Mouse (Mus musculus): ENCODE measurements around the gene Asprv1. TPM values are rescaled to one million over a fixed set of nuclear protein-coding genes. Genes with fewer than 3 reads are reported as not detected.

Gene Asprv1
- polyA plus RNA-seq (2016; fragmentation: Nextera tagmentation; extraction: Ambion mirVana): 0.87 and 1.6 TPM in 2 replicates

DNA sequence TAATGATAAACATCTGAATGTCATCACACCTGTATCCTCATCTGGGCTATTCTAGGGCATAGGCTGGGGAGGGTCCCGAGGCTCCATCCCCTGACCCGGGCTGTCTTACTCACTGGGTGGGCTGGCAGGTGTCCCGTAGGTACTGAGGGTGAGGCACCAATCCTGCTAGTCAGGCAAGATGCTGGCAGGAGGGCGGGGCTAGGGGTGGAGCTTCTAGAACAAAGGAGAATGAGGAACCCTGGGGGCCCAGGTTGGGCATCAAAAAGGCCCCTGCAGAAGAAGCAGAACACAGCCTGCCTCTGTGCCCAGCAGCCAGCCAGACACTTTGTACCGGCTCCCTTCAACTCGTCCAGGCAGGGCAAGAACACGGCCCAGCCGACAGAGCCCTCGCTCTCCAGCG is at the start of gene Asprv1:
Asprv1 (plus strand) TSS at position 219 of the 400 bp plus-strand sequence.
- no peak within 1 kb of the TSS for H3K4me3 ChIP-seq
- no peaks in the 10 kb centered on the region for H3K36me3 ChIP-seq
- H3K4me1 ChIP-seq: peaks cover 31% of the 10 kb centered on the region
- no peaks in the 10 kb centered on the region for H3K9me3 ChIP-seq (replicated peaks)
- DNase-seq (ENCODE audit: low spot score): no peak
- 60% methylated on average over 10 of the region's 10 CpGs for WGBS
- no peaks in the 10 kb centered on the region for H3K27me3 ChIP-seq (ENCODE audit: low read depth, poor library complexity, severe bottlenecking)
- H3K27ac ChIP-seq: no peak within 1 kb of the TSS

DNA sequence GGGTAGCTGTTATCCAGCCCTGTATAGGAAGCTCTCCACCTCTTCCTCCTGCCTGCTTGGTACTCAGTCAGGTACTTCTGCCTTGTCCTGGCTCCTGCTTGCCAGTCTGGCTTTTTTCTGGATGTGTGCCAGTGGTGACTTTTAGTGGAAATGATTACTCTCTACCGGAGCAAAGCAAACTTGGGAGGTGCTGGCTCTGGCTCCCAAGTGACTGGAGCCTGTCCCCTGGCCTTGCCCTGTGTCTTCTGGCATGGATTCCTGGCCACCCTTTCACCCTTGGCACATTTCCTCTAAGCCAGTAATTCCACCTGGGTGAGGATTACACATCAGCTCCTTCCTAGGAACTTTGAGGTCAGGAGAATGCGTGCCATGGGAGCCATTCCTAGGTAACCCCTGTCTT is 49.6 kb upstream of the Asprv1 start:
- peaks cover 25% of the 10 kb centered on the region for H3K4me1 ChIP-seq
- no peak overlapping the region for H3K4me3 ChIP-seq
- no peaks in the 10 kb centered on the region for H3K27me3 ChIP-seq (ENCODE audit: low read depth, poor library complexity, severe bottlenecking)
- no peaks in the 10 kb centered on the region for H3K36me3 ChIP-seq
- no peak for DNase-seq (ENCODE audit: low spot score)
- no peak overlapping the region for H3K27ac ChIP-seq
- 87% methylated on average over 2 of the region's 2 CpGs for WGBS
- no peaks in the 10 kb centered on the region for H3K9me3 ChIP-seq (replicated peaks)

GRCm38 (mm10) chr6:86579066-86579784 is 48.7 kb upstream of the Asprv1 start:
- Histone ChIP-seq H3K9me3 (replicated peaks) (no peaks in the 10 kb centered on the region), H3K4me3 (no peak overlapping the region), H3K4me1 (peaks cover 33% of the 10 kb centered on the region), H3K36me3 (no peaks in the 10 kb centered on the region), H3K27ac (peak overlapping the region; percentile 19; the same call in 1 of the 2 replicates), H3K27me3 (ENCODE audit: low read depth, poor library complexity, severe bottlenecking) (no peaks in the 10 kb centered on the region)
- WGBS: 65% methylated on average over 2 of the region's 2 CpGs
- no peak for DNase-seq (ENCODE audit: low spot score)

DNA sequence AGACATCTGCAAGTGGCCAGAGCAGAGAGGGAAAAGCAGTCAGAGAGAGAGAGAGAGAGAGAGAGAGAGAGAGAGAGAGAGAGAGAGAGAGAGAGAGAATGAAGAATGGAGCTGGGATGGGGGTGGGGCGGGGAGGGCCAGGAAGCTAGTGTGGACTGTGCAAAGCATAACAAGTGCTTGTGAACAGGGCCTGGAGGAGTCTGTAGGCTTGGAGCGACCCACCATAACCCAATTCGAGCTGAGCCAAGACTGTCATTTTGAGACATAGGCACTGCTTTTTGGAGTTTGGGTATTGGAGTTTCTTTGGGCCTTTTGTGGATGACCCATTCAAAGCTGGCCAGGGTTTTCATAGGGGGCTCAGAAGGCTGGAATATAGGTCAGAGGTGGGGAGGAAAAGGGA is 48.0 kb upstream of the Asprv1 start:
- H3K4me3 ChIP-seq: no peak overlapping the region
- 79% methylated on average over 3 of the region's 3 CpGs for WGBS
- H3K36me3 ChIP-seq: no peaks in the 10 kb centered on the region
- no peak for DNase-seq (ENCODE audit: low spot score)
- H3K27ac ChIP-seq: peak overlapping the region; percentile 19; the same call in 1 of the 2 replicates
- H3K27me3 ChIP-seq (ENCODE audit: low read depth, poor library complexity, severe bottlenecking): no peaks in the 10 kb centered on the region
- H3K9me3 ChIP-seq (replicated peaks): no peaks in the 10 kb centered on the region
- peaks cover 40% of the 10 kb centered on the region for H3K4me1 ChIP-seq

- WGBS: 96% methylated on average over 3 of the region's 3 CpGs
- H3K4me3 ChIP-seq: no peak overlapping the region
- DNase-seq (ENCODE audit: low spot score): no peak
- no peaks in the 10 kb centered on the region for H3K36me3 ChIP-seq
- H3K27ac ChIP-seq: peak overlapping the region; percentile 22; the same call in 1 of the 2 replicates
- no peaks in the 10 kb centered on the region for H3K9me3 ChIP-seq (replicated peaks)
- peaks cover 49% of the 10 kb centered on the region for H3K4me1 ChIP-seq
- H3K27me3 ChIP-seq (ENCODE audit: low read depth, poor library complexity, severe bottlenecking): no peaks in the 10 kb centered on the region
Observed at GRCm38 (mm10) chr6:86583141-86583540, 44.8 kb upstream of the Asprv1 start.

DNA sequence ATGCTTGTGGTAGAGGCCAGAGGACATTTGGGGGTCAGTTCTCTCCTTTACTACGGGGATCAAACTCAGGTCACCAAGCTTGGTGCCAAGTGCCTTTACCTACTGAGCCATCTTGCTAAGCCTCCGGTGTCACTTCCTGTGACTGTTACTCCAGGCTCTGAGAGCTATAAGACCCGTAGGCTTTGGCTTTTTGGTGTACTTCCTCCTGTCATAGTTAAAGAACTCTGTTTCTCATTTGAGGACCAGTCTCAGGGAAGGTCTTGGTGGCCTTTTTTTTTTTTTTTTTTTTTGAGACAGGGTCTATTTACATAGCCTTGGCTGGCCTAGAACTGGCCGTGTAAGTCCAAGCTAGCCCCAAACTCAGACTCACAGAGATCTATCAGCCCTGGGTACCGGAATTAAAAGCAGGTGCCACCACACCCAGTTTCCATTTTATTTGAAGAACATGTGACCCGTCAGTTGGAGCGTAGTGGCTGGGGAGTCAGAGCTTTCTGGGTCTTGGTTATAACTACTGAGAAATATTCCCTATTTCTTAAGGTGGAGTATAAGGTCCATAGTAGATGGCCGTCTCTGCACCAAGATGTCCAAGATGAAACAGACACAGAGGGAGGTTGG is 44.3 kb upstream of the Asprv1 start:
- H3K36me3 ChIP-seq: no peaks in the 10 kb centered on the region
- no peak for DNase-seq (ENCODE audit: low spot score)
- no peaks in the 10 kb centered on the region for H3K9me3 ChIP-seq (replicated peaks)
- H3K4me3 ChIP-seq: no peak overlapping the region
- peak overlapping the region; percentile 90 for H3K27ac ChIP-seq
- WGBS: 85% methylated on average over 8 of the region's 8 CpGs
- peaks cover 49% of the 10 kb centered on the region for H3K4me1 ChIP-seq
- no peaks in the 10 kb centered on the region for H3K27me3 ChIP-seq (ENCODE audit: low read depth, poor library complexity, severe bottlenecking)

GRCm38 (mm10) chr6:86584296-86585015 is 43.5 kb upstream of the Asprv1 start:
- H3K9me3 ChIP-seq (replicated peaks): no peaks in the 10 kb centered on the region
- WGBS: 33% methylated on average over 14 of the region's 14 CpGs

GRCm38 (mm10) chr6:86585070-86585600 is 42.8 kb upstream of the Asprv1 start:
- Histone ChIP-seq H3K4me1 (peaks cover 37% of the 10 kb centered on the region), H3K4me3 (peak overlapping the region; percentile 33), H3K27me3 (ENCODE audit: low read depth, poor library complexity, severe bottlenecking) (no peaks in the 10 kb centered on the region), H3K9me3 (replicated peaks) (no peaks in the 10 kb centered on the region), H3K36me3 (no peaks in the 10 kb centered on the region), H3K27ac (peak overlapping the region; percentile 90)
- 25% methylated on average over 16 of the region's 16 CpGs for WGBS
- DNase-seq (ENCODE audit: low spot score): peak; percentile 67

More at GRCm38 (mm10) chr6:86584296-86585015, 43.5 kb upstream of the Asprv1 start:
- peak; percentile 45 for DNase-seq (ENCODE audit: low spot score)
- H3K27me3 ChIP-seq (ENCODE audit: low read depth, poor library complexity, severe bottlenecking): no peaks in the 10 kb centered on the region
- H3K4me1 ChIP-seq: peaks cover 44% of the 10 kb centered on the region
- H3K36me3 ChIP-seq: no peaks in the 10 kb centered on the region
- peak overlapping the region; percentile 90 for H3K27ac ChIP-seq
- H3K4me3 ChIP-seq: peak overlapping the region; percentile 33

DNA sequence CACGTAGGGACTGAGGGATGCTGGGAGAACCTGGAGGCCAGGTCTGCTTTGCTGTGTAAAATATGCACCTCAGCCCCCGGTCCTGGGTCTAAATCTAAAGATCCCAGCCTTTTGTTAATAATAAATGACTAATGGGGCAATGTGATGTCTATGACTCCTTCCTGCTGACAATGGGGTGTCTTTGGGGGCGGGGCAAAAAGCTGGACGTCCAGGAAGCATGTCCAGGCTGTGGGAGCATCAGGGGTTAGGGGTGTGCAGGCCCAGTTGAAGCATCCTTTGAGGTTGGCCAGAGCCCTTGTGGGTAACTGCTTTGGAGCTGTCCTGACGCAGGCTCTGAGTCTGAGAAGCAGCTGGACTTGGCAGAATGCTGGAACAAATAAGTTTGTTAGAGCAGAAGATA is 41.9 kb upstream of the Asprv1 start:
- WGBS: 68% methylated on average over 5 of the region's 5 CpGs
- no peak for DNase-seq (ENCODE audit: low spot score)
- no peak overlapping the region for H3K4me3 ChIP-seq
- peak overlapping the region; percentile 90; the same call in 1 of the 2 replicates for H3K27ac ChIP-seq
- H3K9me3 ChIP-seq (replicated peaks): no peaks in the 10 kb centered on the region
- H3K27me3 ChIP-seq (ENCODE audit: low read depth, poor library complexity, severe bottlenecking): no peaks in the 10 kb centered on the region
- no peaks in the 10 kb centered on the region for H3K36me3 ChIP-seq
- peaks cover 30% of the 10 kb centered on the region for H3K4me1 ChIP-seq

- 56% methylated on average over 6 of the region's 7 CpGs for WGBS
- Histone ChIP-seq H3K36me3 (no peaks in the 10 kb centered on the region), H3K4me3 (no peak overlapping the region), H3K27me3 (ENCODE audit: low read depth, poor library complexity, severe bottlenecking) (no peaks in the 10 kb centered on the region), H3K4me1 (peaks cover 24% of the 10 kb centered on the region), H3K27ac (no peak overlapping the region), H3K9me3 (replicated peaks) (no peaks in the 10 kb centered on the region)
- DNase-seq (ENCODE audit: low spot score): no peak
Observed at GRCm38 (mm10) chr6:86588429-86588828, 39.5 kb upstream of the Asprv1 start.

DNA sequence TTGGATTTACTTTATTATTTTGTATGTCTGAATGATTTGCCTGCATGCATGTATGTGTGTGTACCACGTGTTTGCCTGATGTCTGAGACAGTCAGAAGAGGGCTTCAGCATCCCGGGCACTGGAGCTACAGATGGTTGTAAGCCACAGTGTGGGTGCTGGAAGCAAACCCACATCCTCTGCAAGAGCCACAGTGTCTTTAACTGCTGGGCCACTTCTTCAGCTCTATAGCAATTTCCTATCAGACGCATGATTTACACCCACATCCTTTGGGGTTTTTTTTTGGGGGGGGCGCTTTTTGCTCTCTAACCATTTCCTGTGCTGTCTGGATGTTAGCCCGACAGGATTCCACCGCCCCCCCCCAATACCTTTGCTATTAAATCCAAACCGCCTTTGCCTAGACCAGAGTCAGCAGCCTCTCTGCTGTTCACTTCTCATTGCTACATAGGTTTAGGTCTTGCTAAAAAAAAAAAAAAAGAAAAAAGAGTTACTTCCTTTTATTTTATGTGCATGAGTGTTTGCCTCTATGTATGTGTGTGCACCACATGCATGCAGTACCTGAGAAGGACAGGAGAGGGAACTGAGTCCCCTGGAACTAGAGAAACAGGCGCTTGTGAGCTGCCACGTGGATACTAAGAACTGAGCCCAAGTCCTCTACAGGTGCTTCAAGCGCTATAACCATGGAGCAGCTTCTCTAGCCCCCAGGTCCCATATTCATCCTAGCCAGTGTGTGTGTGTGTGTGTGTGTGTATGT is 34.6 kb upstream of the Asprv1 start:
- Histone ChIP-seq H3K4me1 (peaks cover 13% of the 10 kb centered on the region), H3K27ac (no peak overlapping the region), H3K9me3 (replicated peaks) (no peaks in the 10 kb centered on the region), H3K36me3 (no peaks in the 10 kb centered on the region), H3K4me3 (no peak overlapping the region), H3K27me3 (ENCODE audit: low read depth, poor library complexity, severe bottlenecking) (no peaks in the 10 kb centered on the region)
- WGBS: 86% methylated on average over 10 of the region's 10 CpGs
- DNase-seq (ENCODE audit: low spot score): no peak

GRCm38 (mm10) chr6:86594636-86595035 is 33.3 kb upstream of the Asprv1 start:
- 16% methylated on average over 9 of the region's 9 CpGs for WGBS
- H3K27me3 ChIP-seq (ENCODE audit: low read depth, poor library complexity, severe bottlenecking): no peaks in the 10 kb centered on the region
- H3K27ac ChIP-seq: 0 out of 2 replicates have a peak overlapping the region, but pooled peaks have one; percentile 15

More at GRCm38 (mm10) chr6:86594636-86595035, 33.3 kb upstream of the Asprv1 start:
- no peaks in the 10 kb centered on the region for H3K36me3 ChIP-seq
- peaks cover 13% of the 10 kb centered on the region for H3K4me1 ChIP-seq
- H3K4me3 ChIP-seq: peak overlapping the region; percentile 39
- peak; percentile 63 for DNase-seq (ENCODE audit: low spot score)
- H3K9me3 ChIP-seq (replicated peaks): no peaks in the 10 kb centered on the region
